Mouse (Mus musculus): ENCODE data around the gene Mex3d.

The Mex3d gene

DNA sequence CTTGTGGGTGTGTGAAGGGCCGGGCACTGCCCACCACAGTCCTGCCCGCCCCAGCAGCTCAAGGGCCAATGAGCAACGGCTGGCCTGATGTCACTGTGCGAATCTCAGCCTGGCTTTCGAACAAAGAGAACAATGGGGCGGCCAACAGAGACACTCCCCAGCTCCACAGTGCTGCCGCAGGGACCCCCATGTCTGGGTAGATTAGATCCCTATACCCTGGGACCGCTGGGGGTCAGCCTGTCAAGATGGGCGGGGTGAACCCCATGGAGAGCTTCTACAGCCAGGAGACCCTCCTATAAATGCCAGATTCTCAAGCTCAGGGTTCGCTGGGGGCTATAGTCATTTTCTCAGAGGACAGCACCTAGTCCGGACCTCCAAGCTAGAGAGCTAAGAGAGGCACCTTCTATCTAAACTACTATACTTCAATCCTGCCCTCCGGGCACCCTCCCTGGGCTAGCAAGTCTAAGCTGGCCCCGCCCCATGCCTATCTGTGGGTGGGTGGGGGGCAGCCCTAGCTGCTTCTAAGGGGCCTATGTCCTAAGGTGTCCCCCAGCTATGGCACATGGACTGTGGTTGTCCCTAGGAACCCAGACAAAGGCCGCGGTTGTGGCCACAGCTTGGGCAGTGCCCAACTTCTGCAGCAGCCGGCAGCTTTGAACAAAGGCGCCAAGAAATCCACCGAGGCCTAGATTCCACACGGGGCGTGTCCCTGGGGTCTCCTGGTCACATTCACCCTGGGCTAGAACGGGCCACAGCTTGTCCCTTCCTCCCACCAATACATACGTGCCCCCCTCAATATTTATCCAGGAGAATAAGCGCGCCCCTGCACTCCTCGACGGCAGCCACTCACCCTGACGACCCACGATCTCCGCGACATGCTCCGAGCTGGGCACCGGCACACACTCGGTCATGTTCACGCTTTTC is 1.4 kb downstream of the Mex3d start:
- peak; percentile 85 for DNase-seq (ENCODE audit: low spot score)

- no peak for DNase-seq (ENCODE audit: low spot score)
These were observed 2.1 kb downstream of the Mex3d start for GRCm38 (mm10) chr10:80385310-80385709.

- DNase-seq (ENCODE audit: low spot score): no peak
These were observed 2.8 kb downstream of the Mex3d start for GRCm38 (mm10) chr10:80384709-80385108.

DNA sequence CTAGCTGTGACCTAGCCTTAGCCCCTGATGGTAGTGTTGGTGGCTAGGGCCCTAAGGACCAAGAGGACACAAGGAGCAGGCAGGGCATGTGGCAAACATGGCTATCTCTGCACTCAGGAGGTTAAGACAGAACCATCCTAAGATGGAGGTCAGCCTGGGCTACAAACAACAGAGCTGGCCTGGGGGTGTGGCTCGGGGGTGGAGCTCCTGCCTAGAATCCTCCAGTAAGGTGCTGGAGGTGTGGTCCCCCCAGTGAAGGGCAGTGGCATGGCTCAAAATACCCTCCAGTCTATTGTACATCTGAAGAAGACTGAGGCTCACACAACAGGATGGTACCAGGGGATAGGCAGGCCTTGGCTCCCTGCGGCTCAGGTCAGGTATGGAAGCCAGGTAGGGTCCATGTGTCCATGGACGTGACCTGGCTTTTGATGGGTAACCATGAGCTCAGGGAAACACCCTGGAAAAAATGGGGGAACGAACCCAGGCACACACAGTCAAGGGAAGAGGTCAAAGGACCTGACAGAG is 3.3 kb downstream of the Mex3d start:
- no peak for DNase-seq (ENCODE audit: low spot score)

- no peak for DNase-seq (ENCODE audit: low spot score)
These were observed 4.0 kb downstream of the Mex3d start for GRCm38 (mm10) chr10:80383431-80383830.

GRCm38 (mm10) chr10:80382641-80383365 is 4.7 kb downstream of the Mex3d start:
- DNase-seq (ENCODE audit: low spot score): no peak

GRCm38 (mm10) chr10:80377716-80378115 is 9.7 kb downstream of the Mex3d start:
- DNase-seq (ENCODE audit: low spot score): no peak

GRCm38 (mm10) chr10:80376160-80376559 is 11.3 kb downstream of the Mex3d start:
- DNase-seq (ENCODE audit: low spot score): peak; percentile 97

- DNase-seq (ENCODE audit: low spot score): peak; percentile 82
These were observed 13.4 kb downstream of the Mex3d start for GRCm38 (mm10) chr10:80374063-80374462.

- no peak for DNase-seq (ENCODE audit: low spot score)
These were observed 14.8 kb downstream of the Mex3d start for GRCm38 (mm10) chr10:80372706-80373105.

- DNase-seq (ENCODE audit: low spot score): no peak
These were observed 15.5 kb downstream of the Mex3d start for GRCm38 (mm10) chr10:80371983-80372382.

DNA sequence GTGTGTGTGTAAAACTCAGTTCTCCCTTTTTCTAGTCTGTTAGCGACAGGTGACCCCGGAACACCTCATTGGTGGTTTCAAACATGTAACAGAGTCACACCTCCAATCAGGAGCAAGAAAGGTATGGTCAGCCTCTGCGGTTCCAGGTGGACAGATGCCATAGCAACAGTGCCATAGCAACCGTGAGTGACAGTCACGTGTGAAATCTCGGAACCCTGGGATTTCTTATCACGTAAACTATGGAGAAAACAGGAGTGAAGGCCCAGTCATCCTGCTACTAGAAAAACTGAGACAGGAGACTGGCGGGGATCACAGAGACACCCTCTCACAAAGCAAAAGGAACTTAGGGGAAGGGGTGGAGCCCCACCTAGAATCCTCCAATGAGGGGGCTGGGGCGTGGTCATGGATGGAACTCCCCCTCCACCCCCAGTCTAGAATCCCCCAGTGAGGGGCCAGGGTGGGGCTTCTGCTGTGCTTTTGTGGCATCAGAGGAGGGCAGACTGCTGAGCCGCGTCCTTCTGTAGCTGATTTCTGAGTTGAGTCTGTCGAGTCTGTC is 16.0 kb downstream of the Mex3d start:
- peak; percentile 85 for DNase-seq (ENCODE audit: low spot score)

DNA sequence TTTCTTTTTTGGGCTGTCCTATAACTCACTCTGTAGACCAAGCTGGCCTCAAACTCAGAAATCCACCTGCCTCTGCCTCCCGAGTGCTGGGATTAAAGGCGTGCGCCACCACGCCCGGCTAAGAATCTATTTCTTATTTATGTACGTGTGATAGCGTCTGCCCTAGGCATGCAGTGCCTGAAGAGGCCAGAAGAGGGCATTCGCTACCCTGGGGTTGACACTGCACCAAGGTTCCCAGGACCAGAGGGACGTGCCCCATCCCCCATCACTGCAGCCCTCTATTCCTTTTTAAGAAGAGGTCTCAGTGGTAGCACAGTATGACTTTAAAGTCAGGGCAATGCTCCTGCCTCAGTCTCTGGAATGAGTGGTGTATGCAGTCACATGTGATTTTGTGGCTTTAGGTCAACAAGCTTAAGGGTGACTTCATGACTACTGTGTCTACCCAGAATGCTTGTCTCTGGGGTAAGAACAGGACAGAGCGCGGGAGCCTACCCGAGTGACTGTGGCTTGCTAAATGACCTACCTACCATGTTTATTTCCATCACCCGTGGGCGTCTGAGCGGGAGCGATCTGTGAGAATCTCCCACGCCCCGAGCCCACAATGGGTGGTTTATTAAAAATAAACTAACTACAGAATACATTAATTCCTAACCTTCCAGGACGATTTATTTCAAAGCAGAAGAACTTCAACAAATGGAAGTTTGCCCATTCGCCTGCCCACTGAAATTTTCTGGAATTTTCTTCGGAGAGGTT is 17.3 kb downstream of the Mex3d start:
- no peak for DNase-seq (ENCODE audit: low spot score)

GRCm38 (mm10) chr10:80368392-80368791 is 19.1 kb downstream of the Mex3d start:
- DNase-seq (ENCODE audit: low spot score): no peak

DNA sequence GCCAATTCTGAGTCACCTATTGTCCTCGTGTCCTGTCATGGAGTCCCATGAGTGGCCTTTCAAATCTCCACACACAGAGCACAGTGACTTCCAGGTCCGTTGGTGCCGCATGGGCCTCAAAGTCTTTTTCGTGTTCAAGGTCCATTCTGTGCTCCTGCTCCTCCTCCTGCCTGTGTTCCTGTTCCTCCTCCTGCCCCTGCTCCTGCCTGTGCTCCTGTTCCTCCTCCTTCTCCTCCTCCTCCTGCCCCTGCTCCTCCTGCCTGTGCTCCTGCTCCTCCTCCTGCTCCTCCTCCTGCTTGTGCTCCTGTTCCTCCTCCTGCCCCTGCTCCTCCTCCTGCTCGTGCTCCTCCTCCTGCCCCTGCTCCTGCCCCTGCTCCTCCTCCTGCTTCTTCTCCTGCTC is 19.5 kb downstream of the Mex3d start:
- DNase-seq (ENCODE audit: low spot score): no peak

GRCm38 (mm10) chr10:80365736-80366135 is 21.7 kb downstream of the Mex3d start:
- DNase-seq (ENCODE audit: low spot score): no peak

- no peak for DNase-seq (ENCODE audit: low spot score)
These were observed 23.7 kb downstream of the Mex3d start for GRCm38 (mm10) chr10:80363734-80364133.

DNA sequence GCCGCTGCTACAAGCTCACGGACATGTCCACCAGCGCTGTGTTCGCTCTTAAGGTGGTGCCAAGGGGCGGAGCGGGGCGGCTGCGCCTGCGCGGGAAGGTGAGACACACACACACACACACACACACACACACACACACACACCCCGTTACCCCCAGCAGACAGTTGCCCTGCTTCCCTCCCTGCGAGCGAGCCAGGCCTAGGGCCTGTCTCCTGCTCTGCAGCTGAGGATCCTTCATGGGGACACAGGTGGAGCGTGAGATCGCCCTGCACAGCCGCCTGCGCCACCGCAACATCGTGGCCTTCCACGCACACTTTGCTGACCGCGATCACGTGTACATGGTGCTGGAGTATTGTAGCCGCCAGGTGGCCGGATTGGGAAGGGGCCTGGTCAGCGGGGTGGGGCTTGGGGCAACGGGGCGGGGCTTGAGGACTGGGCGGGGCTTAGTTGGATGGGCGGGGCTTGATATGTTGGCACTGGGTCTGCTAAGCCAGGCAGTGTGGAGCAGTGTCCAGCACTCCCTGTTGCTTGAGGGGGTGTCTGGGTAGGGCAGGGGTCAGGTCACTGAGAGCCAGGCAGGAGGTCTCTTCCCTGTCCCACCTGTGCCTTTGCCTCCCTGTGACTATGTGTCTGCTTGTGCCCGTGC is 29.3 kb downstream of the Mex3d start:
- no peak for DNase-seq (ENCODE audit: low spot score)

- no peak for DNase-seq (ENCODE audit: low spot score)
These were observed 30.1 kb downstream of the Mex3d start for GRCm38 (mm10) chr10:80357336-80357735.

DNA sequence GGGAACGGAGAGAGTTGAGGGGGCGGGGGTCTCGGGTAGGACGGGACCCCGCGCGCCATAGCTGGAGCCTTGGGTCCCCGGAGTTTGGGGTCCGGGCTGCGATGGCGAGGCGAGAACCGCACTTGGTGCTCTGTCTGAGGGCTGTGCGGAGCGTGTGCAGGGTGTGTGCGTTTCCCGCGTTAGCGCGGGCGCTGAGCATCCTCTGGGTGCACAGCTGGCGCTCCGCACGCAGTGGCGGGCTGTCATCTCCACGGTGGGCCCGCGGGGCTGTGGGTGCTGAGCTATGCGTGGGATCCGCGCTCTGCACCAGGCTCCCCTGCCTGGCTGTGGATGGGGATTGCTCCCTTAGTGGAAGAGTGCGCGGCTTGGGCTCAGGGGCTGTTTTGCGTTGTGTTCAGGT is 30.7 kb downstream of the Mex3d start:
- DNase-seq (ENCODE audit: low spot score): no peak

- no peak for DNase-seq (ENCODE audit: low spot score)
These were observed 31.3 kb downstream of the Mex3d start, which contains the start of gene Plk5 for GRCm38 (mm10) chr10:80356001-80356682. Gene Plk5, plus strand, starts transcription at chr10:80356459.
